Mouse (Mus musculus): ENCODE measurements at regions not wholly inside any gene's neighbourhood (a gene's known extent, or its start where the extent isn't known, plus 50 kb on each side); places are given as distances from the start of the nearest gene placed in this dataset.

DNA sequence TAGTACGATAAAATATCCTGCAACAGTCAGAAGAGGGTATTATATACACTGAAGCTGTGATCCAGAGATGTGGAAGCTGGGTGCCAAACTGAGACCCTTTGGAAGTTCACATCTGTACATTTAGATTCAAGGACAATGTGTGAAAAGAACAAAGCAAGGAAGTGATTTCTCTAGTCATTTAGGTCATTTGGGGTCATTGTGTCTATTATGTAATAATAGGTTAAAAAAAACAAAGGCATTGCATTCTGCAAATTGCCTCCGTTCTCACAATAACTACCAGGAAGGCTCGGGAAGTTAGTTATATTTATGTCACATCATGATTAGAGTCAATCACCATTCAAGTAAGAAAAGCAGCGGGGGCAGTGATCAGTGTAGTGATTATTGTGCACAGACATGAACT, 563.3 kb downstream of the Trim52 start:
- no peak for DNase-seq (ENCODE audit: low spot score in 2 of 2)

DNA sequence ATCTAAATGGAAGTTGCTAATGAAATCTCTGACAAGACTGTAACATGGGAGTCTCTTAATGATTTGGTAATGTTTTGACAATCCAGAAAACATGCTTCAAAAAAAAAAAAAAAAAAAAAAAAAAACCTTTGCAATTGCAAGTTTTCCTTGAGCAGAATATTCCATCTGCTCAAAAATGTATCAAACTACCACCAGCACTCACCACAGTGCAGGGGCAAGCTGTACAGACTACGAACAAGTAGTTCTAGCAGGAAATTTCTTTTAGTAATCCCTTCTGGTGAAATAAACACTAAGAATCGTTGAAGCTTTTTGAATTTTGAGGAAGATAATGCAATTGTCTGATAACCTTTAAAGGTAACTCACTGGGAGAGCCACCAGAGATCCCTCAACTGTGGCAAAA, 572.0 kb downstream of the Trim52 start:
- no peak for DNase-seq (ENCODE audit: low spot score in 2 of 2)

DNA sequence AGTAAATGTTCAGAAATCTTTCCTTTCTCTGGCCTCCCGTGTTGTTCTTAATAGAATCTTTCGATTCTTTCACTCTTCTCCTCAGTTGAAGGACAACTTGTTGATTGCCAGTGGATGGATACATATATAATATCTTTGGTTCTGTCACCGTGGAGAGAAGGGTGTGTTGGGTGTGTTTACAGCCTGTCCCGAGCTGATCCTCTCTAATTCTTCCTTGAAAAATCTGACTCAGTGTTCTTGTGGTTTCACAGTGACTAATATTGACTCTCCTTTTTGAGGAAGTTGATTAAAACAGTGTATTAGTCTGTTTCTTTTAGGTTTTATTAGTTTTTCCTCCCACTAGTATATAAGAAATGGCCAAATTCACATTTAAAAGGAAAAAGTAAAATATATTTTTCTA, 575.2 kb downstream of the Trim52 start:
- no peak for DNase-seq (ENCODE audit: low spot score in 2 of 2)

DNA sequence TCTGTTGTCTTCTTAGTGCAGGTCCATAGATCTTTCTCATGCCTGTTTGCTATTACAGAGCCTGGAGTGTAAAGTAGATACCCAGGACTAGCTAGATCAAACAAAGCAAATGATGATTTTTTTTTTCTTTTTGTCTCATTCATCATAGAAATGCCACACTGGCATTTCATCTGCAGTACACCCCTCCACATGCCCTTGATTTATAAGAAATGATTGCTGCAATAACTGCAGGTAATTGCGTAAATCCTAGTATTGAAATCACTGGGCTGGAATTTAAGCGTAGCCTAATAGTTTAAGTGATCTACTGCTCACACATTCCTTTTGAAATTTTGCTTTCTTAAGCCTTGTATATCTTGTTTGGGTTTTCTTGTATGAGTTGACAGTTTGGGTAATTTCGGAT, 581.4 kb downstream of the Trim52 start:
- DNase-seq (ENCODE audit: low spot score in 2 of 2): no peak

DNA sequence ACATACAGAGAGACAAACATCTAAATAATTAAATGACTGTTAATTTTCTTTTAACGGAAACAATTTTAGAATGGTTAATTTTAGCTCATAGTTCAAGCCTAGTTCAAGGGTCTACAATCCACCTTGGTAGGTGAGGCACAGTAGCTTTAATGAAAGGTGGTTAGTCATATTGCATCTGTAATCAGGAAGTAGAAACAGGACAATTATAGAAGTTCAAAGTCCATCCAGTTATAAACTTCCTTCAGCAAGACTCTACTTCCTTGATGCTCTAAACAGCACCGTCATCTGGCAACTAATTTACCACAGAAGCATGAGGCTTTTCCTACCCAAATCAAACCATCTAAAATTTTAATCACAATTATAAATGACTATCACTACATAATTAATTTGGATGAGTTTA, 608.0 kb downstream of the Trim52 start:
- no peak for DNase-seq (ENCODE audit: low spot score in 2 of 2)

DNA sequence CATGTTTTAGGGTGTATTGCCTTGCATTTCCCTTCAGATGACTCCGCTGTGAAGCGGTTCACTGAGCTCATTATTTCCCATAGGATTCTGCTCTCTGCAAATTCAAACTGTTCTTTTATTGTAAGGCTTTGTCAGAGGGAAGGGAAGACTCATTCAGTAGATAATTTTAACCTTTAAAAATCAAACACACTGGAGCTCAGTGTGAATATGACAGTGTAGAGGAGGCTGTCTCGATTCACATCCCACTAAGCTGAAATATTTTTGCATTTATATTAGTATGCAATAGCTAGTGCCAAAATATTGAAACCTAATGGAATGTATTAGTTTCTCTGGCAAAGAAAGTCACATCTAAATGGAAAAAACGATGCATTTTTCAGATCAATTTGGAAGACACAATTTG, 627.8 kb downstream of the Trim52 start:
- DNase-seq (ENCODE audit: low spot score in 2 of 2): no peak

DNA sequence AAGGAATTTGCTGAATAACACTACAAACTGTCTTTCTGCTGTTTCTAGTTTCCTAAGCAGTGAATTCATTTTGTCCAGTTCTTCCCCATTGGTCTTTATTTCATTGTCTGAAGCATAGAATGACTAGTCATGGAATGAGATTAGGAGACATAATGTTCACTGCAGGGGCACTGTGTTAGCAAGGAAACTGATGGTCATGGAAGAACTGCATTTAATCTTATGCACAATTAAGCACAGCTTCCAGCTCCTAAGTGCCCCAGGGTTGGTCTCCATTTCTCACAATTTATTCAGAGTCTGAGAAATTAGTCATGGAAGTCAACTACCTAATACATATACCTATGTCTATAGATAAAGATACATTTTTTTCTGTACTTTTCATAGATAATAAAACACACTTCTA, 634.9 kb downstream of the Trim52 start:
- no peak for DNase-seq (ENCODE audit: low spot score in 2 of 2)

DNA sequence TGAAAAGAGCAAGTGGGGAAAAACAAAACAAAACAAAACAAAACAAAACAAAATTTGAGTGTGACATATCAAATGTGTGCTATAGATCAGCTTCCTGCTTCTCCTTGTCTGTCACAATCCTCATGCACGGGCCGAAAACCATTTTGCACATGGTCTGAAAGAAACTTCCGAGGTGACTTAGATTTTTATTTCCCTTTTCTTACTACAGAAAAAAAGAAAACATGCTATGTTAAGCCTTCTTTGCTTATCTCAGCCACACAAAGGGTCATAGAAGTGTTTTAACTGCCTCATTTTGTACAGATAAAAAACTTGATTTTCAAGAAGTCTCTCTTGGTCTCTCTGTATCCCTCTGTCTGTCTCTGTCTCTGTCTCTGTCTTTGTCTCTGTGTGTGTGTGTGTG, 654.2 kb downstream of the Trim52 start:
- no peak for DNase-seq (ENCODE audit: low spot score in 2 of 2)

DNA sequence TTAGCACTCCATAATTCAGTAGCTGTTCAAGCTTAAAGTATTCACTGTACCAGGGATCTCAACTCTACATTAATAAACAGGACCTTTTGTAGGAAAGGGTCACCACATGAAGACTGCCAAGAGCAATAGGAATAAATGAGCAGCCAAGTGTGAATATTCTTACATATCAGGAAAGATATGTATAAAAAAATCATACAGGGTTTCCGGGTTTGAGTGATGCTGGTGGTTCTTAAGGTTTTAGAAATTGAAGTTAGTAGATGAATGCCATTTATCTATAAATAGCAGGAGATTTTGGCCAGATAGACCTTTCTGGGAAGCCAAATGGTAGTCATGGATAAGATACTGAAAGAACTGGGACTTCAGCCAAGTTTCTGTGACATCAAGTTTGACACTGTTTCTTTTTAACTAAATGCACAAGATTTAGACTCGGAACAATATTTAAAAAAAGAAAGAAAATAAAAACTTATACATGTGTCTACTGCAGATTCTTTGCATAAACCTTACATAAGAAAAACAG, 657.1 kb downstream of the Trim52 start:
- no peak for DNase-seq (ENCODE audit: low spot score in 2 of 2)

DNA sequence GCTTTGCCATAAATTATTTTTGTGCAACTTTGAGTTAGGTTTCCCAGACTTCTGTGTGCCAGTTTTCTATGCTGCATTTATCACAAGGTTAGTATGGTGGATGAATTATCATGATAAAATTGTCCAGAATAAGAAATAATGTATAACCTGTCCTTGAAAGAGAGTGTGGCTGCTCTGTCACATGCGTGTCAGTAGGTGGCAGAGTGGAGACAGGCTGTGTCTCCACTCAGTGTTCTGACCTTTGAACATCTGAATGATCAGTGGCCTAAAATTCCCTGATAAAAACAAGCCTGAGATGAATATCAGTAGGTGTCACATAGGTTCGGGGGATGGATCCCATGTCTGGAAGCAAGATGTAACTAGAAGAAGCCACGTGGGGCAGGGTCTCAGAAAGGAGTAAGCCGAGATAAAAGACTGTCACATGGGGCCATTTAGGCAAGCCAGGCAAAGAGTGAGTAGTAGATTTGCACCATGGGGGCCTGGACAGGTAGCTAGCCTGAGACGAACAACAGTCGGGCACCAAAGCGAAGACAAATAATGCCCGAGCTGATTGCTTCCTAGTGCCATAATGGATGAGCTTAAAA, 660.0 kb downstream of the Trim52 start:
- DNase-seq (ENCODE audit: low spot score in 2 of 2): peak in 1 of 2 experiments; percentile 15
